Comparison of ENCODE assay signal across 27 mouse cellular contexts in genomic region chr4:117277687-117278086, GRCm38 (mm10). TPM values are rescaled to one million over a fixed set of nuclear protein-coding genes. Genes with fewer than 3 reads are reported as not detected.
A peak's percentile ranks its signal among the peaks of the same experiment; 100 is the strongest.
DNase-seq lines count a peak whose midpoint lies in the region; ATAC-seq lines count a peak whose summit lies in the region.
"Had no signal": no experiment of that assay in that cellular context is flagged by ENCODE, and none has a peak within 500 bp of the region (broad histone marks: within the 10 kb centered on the region; RNA-seq: fewer than 3 reads in every experiment).

No protein-coding gene starts in this region.

- ATAC-seq in hindbrain, embryonic 16.5 days = no peak
- no peak for ATAC-seq in midbrain, embryonic 11.5 days (ENCODE audit: low FRiP score)
- ATAC-seq: forebrain, postnatal 0 days; intestine, embryonic 15.5 days; liver, embryonic 12.5 days; liver, postnatal 0 days; midbrain, embryonic 13.5 days had no signal

- no peak overlapping the region for H3K4me3 ChIP-seq in hindbrain, embryonic 10.5 days
- no peak overlapping the region for H3K4me3 ChIP-seq in hindbrain, embryonic 16.5 days (ENCODE audit: low read length)
- H3K4me3 ChIP-seq in midbrain, embryonic 10.5 days = no peak overlapping the region
- no peak overlapping the region for H3K4me3 ChIP-seq in midbrain, embryonic 11.5 days (ENCODE audit: low read depth, low read length)
- H3K4me3 ChIP-seq: embryonic facial prominence, embryonic 13.5 days; hindbrain, embryonic 15.5 days; intestine, embryonic 15.5 days; liver, embryonic 12.5 days; midbrain, embryonic 13.5 days; neural tube, embryonic 15.5 days; stomach, embryonic 15.5 days had no signal

- 94% methylated on average over 7 of the region's 7 CpGs for WGBS in hindbrain, embryonic 10.5 days
- WGBS in hindbrain, embryonic 16.5 days = 85% methylated on average over 7 of the region's 7 CpGs
- 96% methylated on average over 7 of the region's 7 CpGs for WGBS in midbrain, embryonic 10.5 days
- WGBS in midbrain, embryonic 11.5 days = 94% methylated on average over 7 of the region's 7 CpGs

- no peak for DNase-seq in hindbrain, embryonic 10.5 days (ENCODE audit: low spot score)
- no peak for DNase-seq in midbrain, embryonic 10.5 days (ENCODE audit: low spot score)
- DNase-seq in midbrain, embryonic 11.5 days (ENCODE audit: low spot score, missing footprints) = no peak
- peak; percentile 62 for DNase-seq in adrenal gland, postnatal 10 days
- DNase-seq in adrenal gland, postnatal 36 days = peak; percentile 71 to 77
- DNase-seq in kidney, postnatal 10 days = no peak
- DNase-seq: B cell, adult 2 months; cerebellum, adult 9-10 months; forebrain, postnatal 0 days; gastrocnemius, postnatal 10 days; kidney, postnatal 25 days; left cerebral cortex, postnatal 4 days; liver, postnatal 0 days; right cerebral cortex, postnatal 25 days; thymus, adult 18-20 months; thymus, postnatal 25 days had no signal

- peaks cover 12% of the 10 kb centered on the region; the same call in 1 of the 2 replicates for H3K27me3 ChIP-seq in hindbrain, embryonic 10.5 days (ENCODE audit: insufficient read depth, poor library complexity, severe bottlenecking)
- H3K27me3 ChIP-seq in hindbrain, embryonic 16.5 days (replicated peaks; ENCODE audit: control insufficient read depth, insufficient read depth, low read length) = no peaks in the 10 kb centered on the region
- peaks cover 100% of the 10 kb centered on the region for H3K27me3 ChIP-seq in midbrain, embryonic 10.5 days (ENCODE audit: low read depth, poor library complexity, severe bottlenecking)
- H3K27me3 ChIP-seq in midbrain, embryonic 11.5 days (ENCODE audit: control insufficient read depth, insufficient read depth, low read length) = peaks cover 55% of the 10 kb centered on the region
- H3K27me3 ChIP-seq: embryonic facial prominence, embryonic 13.5 days; hindbrain, embryonic 15.5 days; intestine, embryonic 15.5 days; liver, embryonic 12.5 days; neural tube, embryonic 15.5 days; stomach, embryonic 15.5 days had no signal

- H3K4me1 ChIP-seq in hindbrain, embryonic 10.5 days (replicated peaks) = peaks cover 71% of the 10 kb centered on the region
- peaks cover 6% of the 10 kb centered on the region for H3K4me1 ChIP-seq in hindbrain, embryonic 16.5 days (ENCODE audit: control insufficient read depth, insufficient read depth, low read depth, low read length)
- H3K4me1 ChIP-seq in midbrain, embryonic 10.5 days = peaks cover 69% of the 10 kb centered on the region
- peaks cover 24% of the 10 kb centered on the region for H3K4me1 ChIP-seq in midbrain, embryonic 11.5 days (ENCODE audit: control insufficient read depth, insufficient read depth, low read length)
- H3K4me1 ChIP-seq: embryonic facial prominence, embryonic 13.5 days; liver, embryonic 12.5 days had no signal

- peaks cover 14% of the 10 kb centered on the region for H3K9me3 ChIP-seq in hindbrain, embryonic 10.5 days
- H3K9me3 ChIP-seq in hindbrain, embryonic 16.5 days (ENCODE audit: control insufficient read depth, low read length) = peaks cover 5% of the 10 kb centered on the region
- peaks cover 21% of the 10 kb centered on the region for H3K9me3 ChIP-seq in midbrain, embryonic 10.5 days (replicated peaks)
- H3K9me3 ChIP-seq in midbrain, embryonic 11.5 days (ENCODE audit: control insufficient read depth, low read length) = peaks cover 8% of the 10 kb centered on the region; the same call in 1 of the 2 replicates
- H3K9me3 ChIP-seq: hindbrain, embryonic 15.5 days; intestine, embryonic 15.5 days; neural tube, embryonic 15.5 days; stomach, embryonic 15.5 days had no signal

- peak overlapping the region; percentile 31; the same call in 1 of the 2 replicates for H3K27ac ChIP-seq in hindbrain, embryonic 10.5 days
- no peak overlapping the region for H3K27ac ChIP-seq in hindbrain, embryonic 16.5 days (ENCODE audit: low read depth, low read length)
- peak overlapping the region; percentile 38; the same call in 1 of the 2 replicates for H3K27ac ChIP-seq in midbrain, embryonic 10.5 days (replicated peaks)
- H3K27ac ChIP-seq in midbrain, embryonic 11.5 days (ENCODE audit: low read depth, low read length) = no peak overlapping the region
- H3K27ac ChIP-seq: embryonic facial prominence, embryonic 13.5 days; intestine, embryonic 15.5 days; liver, embryonic 12.5 days; neural tube, embryonic 15.5 days had no signal

- H3K36me3 ChIP-seq in hindbrain, embryonic 10.5 days = peaks cover 100% of the 10 kb centered on the region
- peaks cover 26% of the 10 kb centered on the region for H3K36me3 ChIP-seq in hindbrain, embryonic 16.5 days (ENCODE audit: control insufficient read depth, insufficient read depth, low read length)
- peaks cover 100% of the 10 kb centered on the region for H3K36me3 ChIP-seq in midbrain, embryonic 10.5 days
- peaks cover 43% of the 10 kb centered on the region for H3K36me3 ChIP-seq in midbrain, embryonic 11.5 days (ENCODE audit: control insufficient read depth, insufficient read depth, low read length)

- H3K4me2 ChIP-seq in hindbrain, embryonic 16.5 days (ENCODE audit: low read length) = no peak overlapping the region
- H3K4me2 ChIP-seq in midbrain, embryonic 11.5 days = no peak overlapping the region
- H3K4me2 ChIP-seq: embryonic facial prominence, embryonic 13.5 days; hindbrain, embryonic 15.5 days; intestine, embryonic 15.5 days; liver, embryonic 12.5 days; midbrain, embryonic 13.5 days; neural tube, embryonic 15.5 days; stomach, embryonic 15.5 days had no signal

- H3K9ac ChIP-seq in hindbrain, embryonic 16.5 days (ENCODE audit: low read depth, low read length) = no peak overlapping the region
- no peak overlapping the region for H3K9ac ChIP-seq in midbrain, embryonic 11.5 days (ENCODE audit: low read length)
- H3K9ac ChIP-seq: embryonic facial prominence, embryonic 13.5 days; forebrain, postnatal 0 days; hindbrain, embryonic 15.5 days; intestine, embryonic 15.5 days; liver, embryonic 12.5 days; liver, postnatal 0 days; midbrain, embryonic 13.5 days; neural tube, embryonic 15.5 days; stomach, embryonic 15.5 days had no signal

RNA-seq across cellular contexts. Expression of gene Armh1, which starts 25.8 kb away (rescaled TPM):
- 0.39 and 0.62 TPM in 2 replicates for polyA plus RNA-seq in hindbrain, embryonic 10.5 days (2016; fragmentation: Nextera tagmentation; extraction: Ambion mirVana)
- polyA plus RNA-seq in hindbrain, embryonic 16.5 days (2015; fragmentation: Nextera tagmentation; extraction: Ambion mirVana) = 2.3 and 2.9 TPM in 2 replicates
- 0.22 and 0.36 TPM in 2 replicates for polyA plus RNA-seq in midbrain, embryonic 10.5 days (2016; fragmentation: Nextera tagmentation; extraction: Ambion mirVana)
- 0.34 and 0.40 TPM in 2 replicates for polyA plus RNA-seq in midbrain, embryonic 11.5 days (2014; fragmentation: Nextera tagmentation; extraction: Ambion mirVana)
- total RNA-seq in adrenal gland, postnatal 10 days (2021) = 1 to 10 TPM; 1.5 to 1.8 TPM
- 1 to 10 TPM; 2.8 to 3.5 TPM for total RNA-seq in adrenal gland, postnatal 36 days (2021)
- total RNA-seq: granulocyte monocyte progenitor cell, adult 5-6 weeks; heart, postnatal 25 days; megakaryocyte, adult 5-6 weeks had no signal
- polyA plus RNA-seq: liver, postnatal 0 days had no signal

RNA-seq across cellular contexts. Expression of gene Tmem53, which starts 25.9 kb away (rescaled TPM):
- 10.7 and 13.1 TPM in 2 replicates for polyA plus RNA-seq in hindbrain, embryonic 10.5 days (2016; fragmentation: Nextera tagmentation; extraction: Ambion mirVana)
- 10.3 and 11.4 TPM in 2 replicates for polyA plus RNA-seq in hindbrain, embryonic 16.5 days (2015; fragmentation: Nextera tagmentation; extraction: Ambion mirVana)
- polyA plus RNA-seq in midbrain, embryonic 10.5 days (2016; fragmentation: Nextera tagmentation; extraction: Ambion mirVana) = 8.2 and 8.7 TPM in 2 replicates
- polyA plus RNA-seq in midbrain, embryonic 11.5 days (2014; fragmentation: Nextera tagmentation; extraction: Ambion mirVana) = 7.5 and 8.4 TPM in 2 replicates
- total RNA-seq in adrenal gland, postnatal 10 days (2021) = 10 to 100 TPM; 50.4 to 60.9 TPM
- 10 to 100 TPM; 54.2 to 97.3 TPM for total RNA-seq in adrenal gland, postnatal 36 days (2021)

Comparison
In these comparisons a context has a peak if more than half of its experiments do, and no peak if none do; other contexts are left out.
1. H3K27ac ChIP-seq: peak in hindbrain, embryonic 10.5 days (single experiment) and midbrain, embryonic 10.5 days (single experiment); none in hindbrain, embryonic 16.5 days (single experiment) and midbrain, embryonic 11.5 days (single experiment).
2. DNase-seq: peak in adrenal gland, postnatal 10 days (single experiment) and adrenal gland, postnatal 36 days (2 of 2); none in hindbrain, embryonic 10.5 days (single experiment), midbrain, embryonic 10.5 days (single experiment), midbrain, embryonic 11.5 days (single experiment) and kidney, postnatal 10 days (single experiment).